Mouse (Mus musculus): ENCODE measurements around the gene Twf2. TPM values are rescaled to one million over a fixed set of nuclear protein-coding genes. Genes with fewer than 3 reads are reported as not detected.

Gene Twf2
- polyA plus RNA-seq, 1 experiment, result 27.3 TPM

- Histone ChIP-seq H3K9me3 (replicated peaks; ENCODE audit: control insufficient read depth, insufficient read depth, low read length, poor library complexity, severe bottlenecking) (no peaks in the 10 kb centered on the region), H3K27ac (ENCODE audit: insufficient read depth, low read length) (no peak overlapping the region), H3K27me3 (ENCODE audit: control insufficient read depth, insufficient read depth, low read length, poor library complexity, severe bottlenecking) (no peaks in the 10 kb centered on the region), H3K4me3 (ENCODE audit: low read depth, low read length) (no peak overlapping the region), H3K36me3 (ENCODE audit: control insufficient read depth, insufficient read depth, low read length, poor library complexity, severe bottlenecking) (peaks cover 46% of the 10 kb centered on the region), H3K4me1 (ENCODE audit: control insufficient read depth, insufficient read depth, low read length) (peaks cover 4% of the 10 kb centered on the region), H3K9ac (ENCODE audit: low read depth, poor library complexity, severe bottlenecking) (no peak overlapping the region)
- no peak for TF ChIP-seq EP300 (IDR thresholded peaks at IDR 0.05; ENCODE audit: insufficient read depth, low read depth, low read length)
- no peak for TF ChIP-seq CTCF (IDR thresholded peaks at IDR 0.05; ENCODE audit: low read depth, low read length)
- no peak for TF ChIP-seq POLR2A (IDR thresholded peaks at IDR 0.05; ENCODE audit: insufficient read depth, low read length)
These were observed 27.2 kb upstream of the Twf2 start for GRCm38 (mm10) chr9:106175552-106176200.

- Histone ChIP-seq H3K4me3 (ENCODE audit: low read depth, low read length) (no peak overlapping the region), H3K27ac (ENCODE audit: insufficient read depth, low read length) (no peak overlapping the region), H3K4me1 (ENCODE audit: control insufficient read depth, insufficient read depth, low read length) (peaks cover 4% of the 10 kb centered on the region), H3K27me3 (ENCODE audit: control insufficient read depth, insufficient read depth, low read length, poor library complexity, severe bottlenecking) (no peaks in the 10 kb centered on the region), H3K9me3 (replicated peaks; ENCODE audit: control insufficient read depth, insufficient read depth, low read length, poor library complexity, severe bottlenecking) (no peaks in the 10 kb centered on the region), H3K9ac (ENCODE audit: low read depth, poor library complexity, severe bottlenecking) (no peak overlapping the region), H3K36me3 (ENCODE audit: control insufficient read depth, insufficient read depth, low read length, poor library complexity, severe bottlenecking) (peaks cover 57% of the 10 kb centered on the region)
- TF ChIP-seq EP300 (IDR thresholded peaks at IDR 0.05; ENCODE audit: insufficient read depth, low read depth, low read length) (no peak), CTCF (IDR thresholded peaks at IDR 0.05; ENCODE audit: low read depth, low read length) (no peak), POLR2A (IDR thresholded peaks at IDR 0.05; ENCODE audit: insufficient read depth, low read length) (no peak)
These were observed 26.1 kb upstream of the Twf2 start for GRCm38 (mm10) chr9:106176769-106177168.

GRCm38 (mm10) chr9:106177799-106178198 is 25.1 kb upstream of the Twf2 start:
- H3K9ac ChIP-seq (ENCODE audit: low read depth, poor library complexity, severe bottlenecking), result no peak overlapping the region
- no peak overlapping the region for H3K4me3 ChIP-seq (ENCODE audit: low read depth, low read length)
- no peaks in the 10 kb centered on the region for H3K9me3 ChIP-seq (replicated peaks; ENCODE audit: control insufficient read depth, insufficient read depth, low read length, poor library complexity, severe bottlenecking)
- H3K27me3 ChIP-seq (ENCODE audit: control insufficient read depth, insufficient read depth, low read length, poor library complexity, severe bottlenecking), result no peaks in the 10 kb centered on the region
- peaks cover 4% of the 10 kb centered on the region for H3K4me1 ChIP-seq (ENCODE audit: control insufficient read depth, insufficient read depth, low read length)
- H3K27ac ChIP-seq (ENCODE audit: insufficient read depth, low read length), result no peak overlapping the region
- peaks cover 65% of the 10 kb centered on the region for H3K36me3 ChIP-seq (ENCODE audit: control insufficient read depth, insufficient read depth, low read length, poor library complexity, severe bottlenecking)
- TF ChIP-seq EP300 (IDR thresholded peaks at IDR 0.05; ENCODE audit: insufficient read depth, low read depth, low read length) (no peak), CTCF (IDR thresholded peaks at IDR 0.05; ENCODE audit: low read depth, low read length) (no peak), POLR2A (IDR thresholded peaks at IDR 0.05; ENCODE audit: insufficient read depth, low read length) (no peak)

- H3K36me3 ChIP-seq (ENCODE audit: control insufficient read depth, insufficient read depth, low read length, poor library complexity, severe bottlenecking), result peaks cover 77% of the 10 kb centered on the region
- no peak overlapping the region for H3K4me3 ChIP-seq (ENCODE audit: low read depth, low read length)
- no peaks in the 10 kb centered on the region for H3K27me3 ChIP-seq (ENCODE audit: control insufficient read depth, insufficient read depth, low read length, poor library complexity, severe bottlenecking)
- TF ChIP-seq EP300 (IDR thresholded peaks at IDR 0.05; ENCODE audit: insufficient read depth, low read depth, low read length), result no peak
- no peak for TF ChIP-seq CTCF (IDR thresholded peaks at IDR 0.05; ENCODE audit: low read depth, low read length)
- TF ChIP-seq POLR2A (IDR thresholded peaks at IDR 0.05; ENCODE audit: insufficient read depth, low read length), result no peak
- H3K4me1 ChIP-seq (ENCODE audit: control insufficient read depth, insufficient read depth, low read length), result peaks cover 6% of the 10 kb centered on the region
- no peak overlapping the region for H3K9ac ChIP-seq (ENCODE audit: low read depth, poor library complexity, severe bottlenecking)
- H3K27ac ChIP-seq (ENCODE audit: insufficient read depth, low read length), result no peak overlapping the region
- H3K9me3 ChIP-seq (replicated peaks; ENCODE audit: control insufficient read depth, insufficient read depth, low read length, poor library complexity, severe bottlenecking), result no peaks in the 10 kb centered on the region
These were observed 23.5 kb upstream of the Twf2 start for GRCm38 (mm10) chr9:106179454-106179853.

- TF ChIP-seq CTCF (IDR thresholded peaks at IDR 0.05; ENCODE audit: low read depth, low read length) (no peak), EP300 (IDR thresholded peaks at IDR 0.05; ENCODE audit: insufficient read depth, low read depth, low read length) (no peak), POLR2A (IDR thresholded peaks at IDR 0.05; ENCODE audit: insufficient read depth, low read length) (no peak)
- peaks cover 80% of the 10 kb centered on the region for H3K36me3 ChIP-seq (ENCODE audit: control insufficient read depth, insufficient read depth, low read length, poor library complexity, severe bottlenecking)
These were observed 22.9 kb upstream of the Twf2 start for GRCm38 (mm10) chr9:106179964-106180363.

GRCm38 (mm10) chr9:106182146-106182545 is 20.8 kb upstream of the Twf2 start:
- Histone ChIP-seq H3K9me3 (replicated peaks; ENCODE audit: control insufficient read depth, insufficient read depth, low read length, poor library complexity, severe bottlenecking) (no peaks in the 10 kb centered on the region), H3K36me3 (ENCODE audit: control insufficient read depth, insufficient read depth, low read length, poor library complexity, severe bottlenecking) (peaks cover 89% of the 10 kb centered on the region), H3K4me1 (ENCODE audit: control insufficient read depth, insufficient read depth, low read length) (peaks cover 6% of the 10 kb centered on the region)

More at GRCm38 (mm10) chr9:106179964-106180363, 22.9 kb upstream of the Twf2 start:
- Histone ChIP-seq H3K9me3 (replicated peaks; ENCODE audit: control insufficient read depth, insufficient read depth, low read length, poor library complexity, severe bottlenecking) (no peaks in the 10 kb centered on the region), H3K9ac (ENCODE audit: low read depth, poor library complexity, severe bottlenecking) (no peak overlapping the region), H3K27me3 (ENCODE audit: control insufficient read depth, insufficient read depth, low read length, poor library complexity, severe bottlenecking) (no peaks in the 10 kb centered on the region), H3K4me3 (ENCODE audit: low read depth, low read length) (no peak overlapping the region), H3K27ac (ENCODE audit: insufficient read depth, low read length) (no peak overlapping the region), H3K4me1 (ENCODE audit: control insufficient read depth, insufficient read depth, low read length) (peaks cover 6% of the 10 kb centered on the region)

More at GRCm38 (mm10) chr9:106182146-106182545, 20.8 kb upstream of the Twf2 start:
- TF ChIP-seq CTCF (IDR thresholded peaks at IDR 0.05; ENCODE audit: low read depth, low read length) (no peak), EP300 (IDR thresholded peaks at IDR 0.05; ENCODE audit: insufficient read depth, low read depth, low read length) (no peak), POLR2A (IDR thresholded peaks at IDR 0.05; ENCODE audit: insufficient read depth, low read length) (no peak)
- Histone ChIP-seq H3K9ac (ENCODE audit: low read depth, poor library complexity, severe bottlenecking) (no peak overlapping the region), H3K4me3 (ENCODE audit: low read depth, low read length) (no peak overlapping the region), H3K27me3 (ENCODE audit: control insufficient read depth, insufficient read depth, low read length, poor library complexity, severe bottlenecking) (no peaks in the 10 kb centered on the region), H3K27ac (ENCODE audit: insufficient read depth, low read length) (no peak overlapping the region)

All from ES-Bruce4 (cell line).